Mouse (Mus musculus): ENCODE measurements around the gene Plekhg5.

DNA sequence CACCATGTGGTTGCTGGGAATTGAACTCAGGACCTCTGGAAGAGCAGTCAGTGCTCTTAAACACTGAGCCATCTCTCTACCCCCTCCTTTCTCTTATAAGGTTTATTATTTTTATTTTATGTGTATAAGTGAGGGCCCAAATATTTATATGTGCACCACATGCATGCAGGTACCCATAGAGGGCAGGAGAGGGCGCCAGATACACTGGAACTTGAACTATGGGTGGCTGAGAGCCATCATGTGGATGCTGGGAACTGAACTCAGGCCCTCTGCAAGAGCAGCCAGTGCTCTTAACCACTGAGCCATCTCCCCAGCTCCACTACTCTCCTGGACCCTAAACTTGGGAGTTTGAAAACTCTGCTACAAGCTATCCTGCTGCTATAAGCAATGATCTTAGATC lies 71.3 kb downstream of the Plekhg5 start:
- TF ChIP-seq POLR2A (IDR thresholded peaks at IDR 0.05; ENCODE audit: insufficient read length, low read depth), result no peak
- TF ChIP-seq TCF12 (IDR thresholded peaks at IDR 0.05; ENCODE audit: insufficient read depth, poor library complexity, severe bottlenecking), result no peak
- no peak for TF ChIP-seq E2F4 (IDR thresholded peaks at IDR 0.05; ENCODE audit: insufficient read depth)
- no peak for TF ChIP-seq MAX (IDR thresholded peaks at IDR 0.05; ENCODE audit: low read depth)
- no peak for TF ChIP-seq MYOD1 (IDR thresholded peaks at IDR 0.05; ENCODE audit: control insufficient read depth in 1 of 3, insufficient read length in 2 of 3, low read depth in 2 of 3)
- TF ChIP-seq USF1 (IDR thresholded peaks at IDR 0.05; ENCODE audit: low read depth), result no peak
